Comparison of ENCODE assay signal across 8 mouse cellular contexts in genomic region chr1:146498085-146498779, GRCm38 (mm10). TPM values are rescaled to one million over a fixed set of nuclear protein-coding genes. Genes with fewer than 3 reads are reported as not detected.
DNase-seq lines count a peak whose midpoint lies in the region; ATAC-seq lines count a peak whose summit lies in the region.

No protein-coding gene starts in this region.

- H3K9ac ChIP-seq in lung, embryonic 16.5 days (ENCODE audit: low read length): 0 out of 2 replicates have a peak overlapping the region, but pooled peaks have one; percentile 11
- H3K9ac ChIP-seq in hindbrain, embryonic 15.5 days: peak overlapping the region; percentile 61
- no peak overlapping the region for H3K9ac ChIP-seq in liver, embryonic 12.5 days

- WGBS in lung, embryonic 16.5 days: under 1% methylated on average over 16 of the region's 16 CpGs
- 1% methylated on average over 16 of the region's 16 CpGs for WGBS in hindbrain, embryonic 15.5 days
- WGBS in liver, embryonic 12.5 days (ENCODE audit: insufficient replicate concordance): under 1% methylated on average over 16 of the region's 16 CpGs

- H3K27ac ChIP-seq in lung, embryonic 16.5 days (ENCODE audit: low read length): no peak overlapping the region
- peak overlapping the region; percentile 86 for H3K27ac ChIP-seq in hindbrain, embryonic 15.5 days (replicated peaks)
- no peak overlapping the region for H3K27ac ChIP-seq in liver, embryonic 12.5 days

- H3K4me3 ChIP-seq in lung, embryonic 16.5 days (ENCODE audit: low read length): peak overlapping the region; percentile 43
- H3K4me3 ChIP-seq in hindbrain, embryonic 15.5 days: peak overlapping the region; percentile 63
- peak overlapping the region; percentile 34 for H3K4me3 ChIP-seq in liver, embryonic 12.5 days

- H3K27me3 ChIP-seq in lung, embryonic 16.5 days (ENCODE audit: control insufficient read depth, insufficient read depth, low read depth, low read length): peaks cover 16% of the 10 kb centered on the region; the same call in 1 of the 2 replicates
- peaks cover 5% of the 10 kb centered on the region; the same call in 1 of the 2 replicates for H3K27me3 ChIP-seq in hindbrain, embryonic 15.5 days
- peaks cover 41% of the 10 kb centered on the region for H3K27me3 ChIP-seq in liver, embryonic 12.5 days (replicated peaks)

- no peak for DNase-seq in lung, postnatal 25 days (ENCODE audit: low spot score)
- DNase-seq in embryo, embryonic 11 days: peak; percentile 57
- DNase-seq in right cerebral cortex, adult 2 months (ENCODE audit: low spot score in 2 of 2): peak; percentile 63 to 66
- DNase-seq in urinary bladder, postnatal 25 days (ENCODE audit: low spot score): no peak
- DNase-seq in ovary, adult 18-20 months (ENCODE audit: low spot score): no peak

- no peaks in the 10 kb centered on the region for H3K9me3 ChIP-seq in lung, embryonic 16.5 days (ENCODE audit: control insufficient read depth, low read length)
- H3K9me3 ChIP-seq in hindbrain, embryonic 15.5 days: no peaks in the 10 kb centered on the region
- no peaks in the 10 kb centered on the region for H3K9me3 ChIP-seq in liver, embryonic 12.5 days (replicated peaks)

- peaks cover 10% of the 10 kb centered on the region for H3K4me1 ChIP-seq in lung, embryonic 16.5 days (replicated peaks; ENCODE audit: control insufficient read depth, insufficient read depth, low read length)
- H3K4me1 ChIP-seq in hindbrain, embryonic 15.5 days (replicated peaks): peaks cover 8% of the 10 kb centered on the region; the same call in 1 of the 2 replicates
- no peaks in the 10 kb centered on the region for H3K4me1 ChIP-seq in liver, embryonic 12.5 days

- ATAC-seq in lung, embryonic 16.5 days (ENCODE audit: low read depth): no peak
- 0 out of 2 replicates have a peak, but pooled peaks have one; percentile 27 for ATAC-seq in hindbrain, embryonic 15.5 days (ENCODE audit: low FRiP score, low read depth)
- no peak for ATAC-seq in liver, embryonic 12.5 days

- no peaks in the 10 kb centered on the region for H3K36me3 ChIP-seq in lung, embryonic 16.5 days (ENCODE audit: control insufficient read depth, insufficient read depth, low read length)
- H3K36me3 ChIP-seq in hindbrain, embryonic 15.5 days: no peaks in the 10 kb centered on the region
- H3K36me3 ChIP-seq in liver, embryonic 12.5 days: no peaks in the 10 kb centered on the region

- H3K4me2 ChIP-seq in lung, embryonic 16.5 days (ENCODE audit: low read depth, low read length): peak overlapping the region; percentile 64
- peak overlapping the region; percentile 83 for H3K4me2 ChIP-seq in hindbrain, embryonic 15.5 days
- peak overlapping the region; percentile 56 for H3K4me2 ChIP-seq in liver, embryonic 12.5 days

RNA-seq across cellular contexts. Expression of gene Brinp3, which starts 3.7 kb away (rescaled TPM):
- 0.06 and 0.15 TPM in 2 replicates for polyA plus RNA-seq in lung, embryonic 16.5 days (2015; fragmentation: Nextera tagmentation; extraction: Ambion mirVana)
- 33.1 and 39.3 TPM in 2 replicates for polyA plus RNA-seq in hindbrain, embryonic 15.5 days (2015; fragmentation: Nextera tagmentation; extraction: Ambion mirVana)
- polyA plus RNA-seq in liver, embryonic 12.5 days (2016; fragmentation: Nextera tagmentation; extraction: Ambion mirVana): 0.19 TPM in 1 of 2 replicates, not detected in the other

Comparison
In these comparisons a context has a peak if more than half of its experiments do, and no peak if none do; other contexts are left out.
1. DNase-seq: peak in embryo, embryonic 11 days (single experiment) and right cerebral cortex, adult 2 months (2 of 2); none in lung, postnatal 25 days (single experiment), urinary bladder, postnatal 25 days (single experiment) and ovary, adult 18-20 months (single experiment).
2. RNA of gene Brinp3, which starts 3.7 kb away (polyA plus RNA-seq): 33.1 to 39.3 TPM in hindbrain, embryonic 15.5 days; 0.19 TPM in liver, embryonic 12.5 days and 0.06 to 0.15 TPM in lung, embryonic 16.5 days; every median in the first group is over 10 times any median in the second.
3. Peak in every context shown above with its lines, with median percentiles within 50 percentile points of each other: H3K4me2 ChIP-seq and H3K4me3 ChIP-seq.